Mouse (Mus musculus) granulocyte monocyte progenitor cell, adult 5-6 weeks (primary cell): ENCODE results near the gene Gm4756. TPM values are rescaled to one million over a fixed set of nuclear protein-coding genes. Genes with fewer than 3 reads are reported as not detected.

Source experiments
- ATAC-seq: replicated peaks from 2 replicates; pipeline ENCODE4 v1.8.0; 2016; ENCODE audit warnings: mild to moderate bottlenecking, moderate TSS enrichment, inconsistent platforms; ENCODE audit not compliant: poor library complexity, severe bottlenecking
- total RNA-seq, 2 experiments: library from RNA; stranded (forward) in 1 of 2; stranded (reverse) in 1 of 2; fragments of 200-712, 200-1000 nt in 1 of 2; fragments of >200 nt in 1 of 2; fragmentation: Nextera tagmentation in 1 of 2; gene quantifications; 2 replicates each; pipeline ENCODE4 v1.2.3; 2014 to 2017

The Gm4756 gene
- total RNA-seq, 2 experiments from 2014 or later: not detected

GRCm38 (mm10) chr12:72533986-72534385 is 115.5 kb downstream of the Gm4756 start:
- ATAC-seq: no peak

GRCm38 (mm10) chr12:72532303-72532702 is 117.2 kb downstream of the Gm4756 start:
- ATAC-seq: no peak

Other genes starting within 250 kb of the Gm4756 start
- not detected in 2 replicates for gene Rtn1, start 240.6 kb downstream of the Gm4756 start, total RNA-seq (2014; fragmentation: Nextera tagmentation)
- gene Rtn1, start 240.6 kb downstream of the Gm4756 start, total RNA-seq (2017): not detected in 2 replicates
- gene Lrrc9, start 207.8 kb downstream of the Gm4756 start, total RNA-seq (2014; fragmentation: Nextera tagmentation): 0.36 TPM in 1 of 2 replicates, not detected in the other
- gene Lrrc9, start 207.8 kb downstream of the Gm4756 start, total RNA-seq (2017): 0.41 and 0.52 TPM in 2 replicates
- 2.1 and 3.5 TPM in 2 replicates for gene Pcnx4, start 113.3 kb downstream of the Gm4756 start, total RNA-seq (2014; fragmentation: Nextera tagmentation)
- gene Pcnx4, start 113.3 kb downstream of the Gm4756 start, total RNA-seq (2017): 1.1 and 1.2 TPM in 2 replicates
- 30.8 and 32.4 TPM in 2 replicates for gene Dhrs7, start 15.2 kb upstream of the Gm4756 start, total RNA-seq (2014; fragmentation: Nextera tagmentation)
- gene Dhrs7, start 15.2 kb upstream of the Gm4756 start, total RNA-seq (2017): 57.2 and 58.4 TPM in 2 replicates
- gene Ppm1a, start 107.8 kb upstream of the Gm4756 start, total RNA-seq (2014; fragmentation: Nextera tagmentation): 52.5 and 63.6 TPM in 2 replicates
- 104 and 111 TPM in 2 replicates for gene Ppm1a, start 107.8 kb upstream of the Gm4756 start, total RNA-seq (2017)